Mouse (Mus musculus) heart, postnatal 4 days (tissue): ENCODE results near the gene Lin52. TPM values are rescaled to one million over a fixed set of nuclear protein-coding genes. Genes with fewer than 3 reads are reported as not detected.

Experiments
- total RNA-seq, 2 experiments: library from RNA; stranded (reverse); gene quantifications; 2 replicates each; pipeline ENCODE4 v1.2.3; 2021

Lin52 gene
- total RNA-seq, 2 experiments from 2014 or later: 7.2 to 7.9 TPM

Other genes starting within 250 kb of the Lin52 start
- gene Elmsan1, start 232.5 kb upstream of the Lin52 start, total RNA-seq: 10 to 100 TPM; 18.5 to 18.6 TPM
- 100 to 1,000 TPM; 127 to 132 TPM for gene Ptgr2, start 166.2 kb upstream of the Lin52 start, total RNA-seq
- 10 to 100 TPM; 37.3 to 38.1 TPM for gene Zfp410, start 134.6 kb upstream of the Lin52 start, total RNA-seq
- 10 to 100 TPM; 91.6 to 94.9 TPM for gene Coq6, start 89.8 kb upstream of the Lin52 start, total RNA-seq
- 1 to 10 TPM; 4.0 to 4.3 TPM for gene Fam161b, start 89.6 kb upstream of the Lin52 start, total RNA-seq
- 10 to 100 TPM; 45.8 to 46.0 TPM for gene Entpd5, start 42.4 kb upstream of the Lin52 start, total RNA-seq
- gene Bbof1, start 42.4 kb upstream of the Lin52 start, total RNA-seq: 1 to 10 TPM; 2.5 to 3.0 TPM
- gene Rnf113a2, start 34.2 kb upstream of the Lin52 start, total RNA-seq: 10 to 100 TPM; 11.3 to 13.5 TPM
- 10 to 100 TPM; 44.4 to 46.2 TPM for gene Aldh6a1, start 418 bp upstream of the Lin52 start, total RNA-seq
- not detected for gene Vsx2, start 118.3 kb downstream of the Lin52 start, total RNA-seq
- gene Abcd4, start 166.0 kb downstream of the Lin52 start, total RNA-seq: 1 to 10 TPM; 5.8 to 6.0 TPM
- gene Vrtn, start 189.6 kb downstream of the Lin52 start, total RNA-seq: not detected
- not detected for gene Syndig1l, start 247.4 kb downstream of the Lin52 start, total RNA-seq